Mouse (Mus musculus) bone marrow macrophage, adult 2 months (primary cell): Measurements from ENCODE around the gene Fbxw22. TPM values are rescaled to one million over a fixed set of nuclear protein-coding genes. Genes with fewer than 3 reads are reported as not detected.
"Not testable (repeated sequence)": the region's sequence is repeated elsewhere in the genome, so short reads cannot be mapped to it uniquely, and the experiment has no call there.

Experiments used
- H3K27ac ChIP-seq: 2 replicates; pipeline ENCODE4 v1.5.1; 2012; ENCODE audit warnings: low read depth, low read length; ENCODE audit not compliant: insufficient read depth
- H3K4me1 ChIP-seq: 2 replicates; pipeline ENCODE4 v1.6.1; 2012; ENCODE audit warnings: low read length; ENCODE audit not compliant: control insufficient read depth, insufficient read depth
- H3K4me3 ChIP-seq: 2 replicates; pipeline ENCODE4 v1.5.1; 2012; ENCODE audit warnings: mild to moderate bottlenecking, low read length, moderate library complexity; ENCODE audit not compliant: insufficient read depth
- CTCF ChIP-seq: IDR thresholded peaks from 2 replicates; pipeline ENCODE4 v1.5.1; 2012; ENCODE audit warnings: low read depth, mild to moderate bottlenecking, low read length, moderate library complexity
- POLR2A ChIP-seq: IDR thresholded peaks from 2 replicates; pipeline ENCODE4 v1.6.1; 2012; ENCODE audit warnings: mild to moderate bottlenecking, low read depth, low read length, borderline replicate concordance
- polyA plus RNA-seq: library from polyadenylated mRNA; stranded (reverse); fragments of >200 nt; gene quantifications from 2 replicates; pipeline ENCODE4 v1.2.4, GENCODE M21; 2012; ENCODE audit not compliant: missing spikeins, insufficient read depth, insufficient read length

Gene Fbxw22
- not detected in 2 replicates for polyA plus RNA-seq

DNA sequence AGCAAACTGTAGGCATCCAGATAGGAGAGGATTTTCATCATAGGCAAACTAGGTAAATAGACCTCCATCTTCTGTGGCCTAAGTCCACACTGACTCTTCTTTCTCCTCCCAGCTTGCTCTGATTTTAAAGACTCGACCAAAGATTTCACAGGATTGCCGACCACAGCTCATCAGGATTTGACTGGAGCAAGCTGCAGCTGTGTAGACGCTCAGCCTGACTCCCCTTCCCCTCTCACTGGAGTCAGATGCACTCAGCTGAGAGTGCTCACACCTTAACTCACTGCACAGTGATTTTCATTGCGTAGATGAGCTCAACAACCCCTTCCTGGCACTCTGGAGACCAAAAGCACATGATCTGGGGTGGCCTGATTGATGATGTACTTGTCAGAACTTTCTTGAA is at the start of gene Fbxw22:
Gene Fbxw22 (minus strand): TSS at position 101 of the 400 bp plus-strand sequence.
- not testable (repeated sequence) for H3K4me1 ChIP-seq, H3K27ac ChIP-seq, H3K4me3 ChIP-seq

DNA sequence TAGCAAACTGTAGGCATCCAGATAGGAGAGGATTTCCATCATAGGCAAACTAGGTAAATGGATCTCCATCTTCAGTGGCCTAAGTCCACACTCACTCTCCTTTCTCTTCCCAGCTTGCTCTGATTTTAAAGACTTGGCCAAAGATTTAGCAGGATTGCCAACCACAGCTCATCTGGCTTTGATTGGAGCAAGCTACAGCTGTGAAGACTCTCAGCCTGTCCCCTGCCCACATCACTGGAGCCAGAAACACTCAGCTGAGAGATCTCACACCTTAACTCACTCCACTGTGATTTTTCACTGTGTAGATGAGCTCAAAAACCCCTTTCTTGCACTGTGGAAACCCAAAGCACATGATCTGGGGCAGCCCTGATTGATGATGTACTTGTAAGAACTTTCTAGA is 44.9 kb upstream of the Fbxw22 start, which contains the start of gene Fbxw16:
Gene Fbxw16 (minus strand): TSS at position 101 of the 400 bp plus-strand sequence.
- Histone ChIP-seq H3K27ac (no peak within 1 kb of the TSS), H3K4me1 (no peaks in the 10 kb centered on the region), H3K4me3 (no peak within 1 kb of the TSS)
- no peak for TF ChIP-seq CTCF

DNA sequence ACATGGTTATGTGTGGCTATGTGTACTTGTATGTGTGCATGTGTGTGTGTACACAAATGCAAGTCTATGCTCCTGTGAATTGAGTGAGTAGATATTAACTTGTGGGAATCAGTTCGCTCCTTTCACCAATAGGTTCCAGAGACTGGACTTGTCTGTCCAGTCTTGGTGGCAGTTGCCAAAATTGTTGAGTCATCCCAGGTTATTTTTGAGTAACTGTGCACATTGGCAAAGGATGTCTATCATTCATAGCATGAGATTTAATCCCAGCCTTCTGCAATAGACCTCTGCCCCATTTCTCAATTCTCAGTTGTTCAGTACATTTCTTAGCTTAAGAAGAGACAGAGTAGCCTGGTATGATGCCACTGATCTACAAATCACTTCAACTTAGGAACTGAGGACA is 28.9 kb upstream of the Fbxw22 start:
- no peak for TF ChIP-seq CTCF
- no peak for TF ChIP-seq POLR2A
- H3K4me3 ChIP-seq = no peak overlapping the region
- H3K4me1 ChIP-seq = no peaks in the 10 kb centered on the region
- no peak overlapping the region for H3K27ac ChIP-seq

DNA sequence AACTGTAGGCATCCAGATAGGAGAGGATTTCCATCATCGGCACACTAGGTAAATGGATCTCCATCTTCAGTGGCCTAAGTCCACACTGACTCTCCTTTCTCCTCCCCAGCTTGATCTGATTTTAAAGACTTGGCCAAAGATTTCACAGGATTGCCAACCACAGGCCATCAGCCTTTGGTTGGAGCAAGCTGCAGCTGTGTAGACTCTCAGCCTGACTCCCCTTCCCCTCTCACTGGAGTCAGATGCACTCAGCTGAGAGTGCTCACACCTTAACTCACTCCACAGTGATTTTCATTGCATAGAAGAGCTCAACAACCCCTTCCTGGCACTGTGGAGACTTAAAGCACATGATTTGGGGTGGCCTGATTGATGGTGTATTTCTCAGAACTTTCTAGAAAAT is 64.5 kb downstream of the Fbxw22 start, which contains the start of gene Fbxw28:
Gene Fbxw28 (minus strand): TSS at position 101 of the 400 bp plus-strand sequence.
- H3K27ac ChIP-seq, H3K4me3 ChIP-seq, H3K4me1 ChIP-seq: not testable (repeated sequence)

Other genes with a start within 250 kb of the Fbxw22 start
- not detected in 2 replicates for gene Fbxw21, start 242.3 kb downstream of the Fbxw22 start, polyA plus RNA-seq
- gene Fbxw13, start 208.3 kb downstream of the Fbxw22 start, polyA plus RNA-seq = not detected in 2 replicates
- not detected in 2 replicates for gene Fbxw20, start 169.5 kb downstream of the Fbxw22 start, polyA plus RNA-seq
- not detected in 2 replicates for gene Fbxw14, start 116.6 kb downstream of the Fbxw22 start, polyA plus RNA-seq
- not detected in 2 replicates for gene Fbxw28, start 64.6 kb downstream of the Fbxw22 start, polyA plus RNA-seq
- gene Fbxw16, start 44.8 kb upstream of the Fbxw22 start, polyA plus RNA-seq = not detected in 2 replicates
- gene Fbxw19, start 91.6 kb upstream of the Fbxw22 start, polyA plus RNA-seq = not detected in 2 replicates
- gene Fbxw15, start 164.0 kb upstream of the Fbxw22 start, polyA plus RNA-seq = not detected in 2 replicates
- gene Fbxw24, start 221.8 kb upstream of the Fbxw22 start, polyA plus RNA-seq = not detected in 2 replicates